Mouse (Mus musculus) layer of hippocampus, adult 9-11 months (tissue): ENCODE data around the gene Adk.
"Not testable (repeated sequence)": the region's sequence is repeated elsewhere in the genome, so short reads cannot be mapped to it uniquely, and the experiment has no call there.

Experiments used
- DNase-seq: peaks from one replicate; pipeline ENCODE4 v3.0.0; 2022

Gene Adk

GRCm38 (mm10) chr14:21453896-21454295 lies 401.5 kb downstream of the Adk start:
- DNase-seq, result no peak

- DNase-seq, result no peak
These were observed 403.4 kb downstream of the Adk start for GRCm38 (mm10) chr14:21455654-21456350.

GRCm38 (mm10) chr14:21456526-21456925 lies 404.2 kb downstream of the Adk start:
- no peak for DNase-seq

GRCm38 (mm10) chr14:21457876-21458275 lies 405.5 kb downstream of the Adk start:
- no peak for DNase-seq

GRCm38 (mm10) chr14:21458696-21459095 lies 406.3 kb downstream of the Adk start:
- no peak for DNase-seq

- no peak for DNase-seq
These were observed 406.8 kb downstream of the Adk start for GRCm38 (mm10) chr14:21459163-21459562.

GRCm38 (mm10) chr14:21462398-21462797 lies 410.0 kb downstream of the Adk start:
- DNase-seq, result no peak

GRCm38 (mm10) chr14:21463117-21463712 lies 410.8 kb downstream of the Adk start:
- DNase-seq, result no peak

GRCm38 (mm10) chr14:21470386-21470785 lies 418.0 kb downstream of the Adk start:
- no peak for DNase-seq

- no peak for DNase-seq
These were observed 419.6 kb downstream of the Adk start for GRCm38 (mm10) chr14:21471975-21472374.

- not testable (repeated sequence) for DNase-seq
These were observed 422.3 kb downstream of the Adk start for GRCm38 (mm10) chr14:21474593-21475132.

- no peak for DNase-seq
These were observed 424.8 kb downstream of the Adk start for GRCm38 (mm10) chr14:21477181-21477580.

GRCm38 (mm10) chr14:21479566-21479965 lies 427.2 kb downstream of the Adk start:
- DNase-seq, result no peak

- no peak for DNase-seq
These were observed 427.8 kb downstream of the Adk start for GRCm38 (mm10) chr14:21480191-21480590.

GRCm38 (mm10) chr14:21481231-21481630 lies 428.9 kb downstream of the Adk start, which contains the start of gene Kat6b:
Kat6b (plus strand) TSS chr14:21481434.
- DNase-seq, result no peak

GRCm38 (mm10) chr14:21484199-21484598 lies 431.8 kb downstream of the Adk start:
- no peak for DNase-seq

GRCm38 (mm10) chr14:21484693-21485092 lies 432.3 kb downstream of the Adk start:
- DNase-seq, result no peak

- DNase-seq, result no peak
These were observed 433.7 kb downstream of the Adk start for GRCm38 (mm10) chr14:21485961-21486520.

GRCm38 (mm10) chr14:21487135-21487534 lies 434.8 kb downstream of the Adk start:
- DNase-seq, result not testable (repeated sequence)

GRCm38 (mm10) chr14:21488426-21489115 lies 436.2 kb downstream of the Adk start:
- DNase-seq, result not testable (repeated sequence)

- no peak for DNase-seq
These were observed 436.7 kb downstream of the Adk start for GRCm38 (mm10) chr14:21489116-21489485.

- no peak for DNase-seq
These were observed 437.8 kb downstream of the Adk start for GRCm38 (mm10) chr14:21490141-21490540.
